Mouse (Mus musculus) forebrain, embryonic 12.5 days (tissue): ENCODE measurements around the gene Tob2. TPM values are rescaled to one million over a fixed set of nuclear protein-coding genes. Genes with fewer than 3 reads are reported as not detected.

Experiments used
- ATAC-seq: fragments of 200-750 bp; cut with Nextera tagmentation; 2 replicates; pipeline ENCODE4 v1.8.0; 2017; ENCODE audit warnings: moderate TSS enrichment; ENCODE audit not compliant: low FRiP score
- H3K27ac ChIP-seq: fragments of 300-500 bp; sonication (generic); 2 replicates; pipeline ENCODE4 v1.5.1; 2016; ENCODE audit warnings: mild to moderate bottlenecking
- H3K27me3 ChIP-seq: fragments of 300-500 bp; sonication (generic); 2 replicates; pipeline ENCODE4 v1.6.1; 2016; ENCODE audit warnings: mild to moderate bottlenecking
- H3K36me3 ChIP-seq: fragments of 300-500 bp; sonication (generic); replicated peaks from 2 replicates; pipeline ENCODE4 v1.6.1; 2016; ENCODE audit warnings: mild to moderate bottlenecking
- H3K4me1 ChIP-seq: fragments of 300-500 bp; sonication (generic); 2 replicates; pipeline ENCODE4 v1.6.1; 2016
- H3K4me2 ChIP-seq: fragments of 300-500 bp; sonication (generic); 2 replicates; pipeline ENCODE4 v1.6.1; 2016; ENCODE audit warnings: mild to moderate bottlenecking, moderate library complexity
- H3K4me3 ChIP-seq: fragments of 300-500 bp; sonication (generic); replicated peaks from 2 replicates; pipeline ENCODE4 v1.5.1; 2016; ENCODE audit warnings: mild to moderate bottlenecking
- H3K9ac ChIP-seq: fragments of 300-500 bp; sonication (generic); 2 replicates; pipeline ENCODE4 v1.6.1; 2016; ENCODE audit warnings: mild to moderate bottlenecking
- H3K9me3 ChIP-seq: fragments of 300-500 bp; sonication (generic); 2 replicates; pipeline ENCODE4 v1.6.1; 2016
- WGBS: fragments of 180-500 bp; shearing (Covaris S2); methylation state at CpG from one replicate; pipeline ENCODE4 v1.1.7; 2016; 5-methylcytosine and 5-hydroxymethylcytosine counted together
- polyA plus RNA-seq: library from polyadenylated mRNA; unstranded; fragments of >200 nt; fragmentation: Nextera tagmentation; extraction: Ambion mirVana; gene quantifications from 2 replicates; pipeline ENCODE4 v1.2.1, GENCODE M21; 2016

The Tob2 gene
- polyA plus RNA-seq, 1 experiment from 2014 or later = 24.8 TPM

GRCm38 (mm10) chr15:81845724-81846123 is 12.9 kb downstream of the Tob2 start:
- H3K4me1 ChIP-seq = no peaks in the 10 kb centered on the region
- no peak for ATAC-seq
- H3K36me3 ChIP-seq = peaks cover 29% of the 10 kb centered on the region
- H3K9ac ChIP-seq = no peak overlapping the region
- no peaks in the 10 kb centered on the region for H3K9me3 ChIP-seq
- H3K4me3 ChIP-seq = no peak overlapping the region
- WGBS = 38% methylated on average over 4 of the region's 4 CpGs
- no peak overlapping the region for H3K27ac ChIP-seq
- H3K4me2 ChIP-seq = no peak overlapping the region
- no peaks in the 10 kb centered on the region for H3K27me3 ChIP-seq

DNA sequence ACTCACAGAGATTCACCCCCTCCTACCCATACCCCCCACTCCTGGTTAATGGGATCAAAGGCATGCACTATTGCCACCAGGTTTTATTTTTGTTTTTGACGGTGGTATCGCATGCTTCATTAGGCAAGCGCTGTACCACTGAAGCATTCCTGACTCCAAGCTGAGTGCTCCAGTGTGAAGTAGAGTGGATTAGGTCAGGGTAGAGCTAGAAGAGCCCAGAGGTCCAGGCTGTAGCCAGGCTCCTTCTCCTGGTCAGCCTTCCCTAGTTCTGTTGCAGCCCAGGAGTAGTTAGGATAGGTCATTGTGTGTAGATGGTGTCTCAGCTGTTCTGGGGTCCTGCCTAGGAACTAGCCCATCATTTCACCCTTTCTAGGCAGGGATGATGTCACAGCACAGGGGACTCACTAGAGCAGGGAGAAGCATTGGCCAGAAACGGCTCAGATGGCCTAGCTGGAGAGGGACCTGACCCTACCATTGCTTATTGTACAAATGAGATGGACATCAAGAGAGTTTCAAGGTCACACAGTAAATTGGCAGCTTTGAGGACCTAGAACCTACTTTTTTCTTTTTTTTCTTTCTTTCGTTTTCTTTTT is 13.5 kb downstream of the Tob2 start:
- Histone ChIP-seq H3K9me3 (no peaks in the 10 kb centered on the region), H3K27ac (no peak overlapping the region), H3K9ac (no peak overlapping the region), H3K36me3 (peaks cover 23% of the 10 kb centered on the region), H3K27me3 (no peaks in the 10 kb centered on the region), H3K4me2 (no peak overlapping the region), H3K4me3 (no peak overlapping the region), H3K4me1 (no peaks in the 10 kb centered on the region)
- 59% methylated on average over 5 of the region's 5 CpGs for WGBS
- no peak for ATAC-seq

DNA sequence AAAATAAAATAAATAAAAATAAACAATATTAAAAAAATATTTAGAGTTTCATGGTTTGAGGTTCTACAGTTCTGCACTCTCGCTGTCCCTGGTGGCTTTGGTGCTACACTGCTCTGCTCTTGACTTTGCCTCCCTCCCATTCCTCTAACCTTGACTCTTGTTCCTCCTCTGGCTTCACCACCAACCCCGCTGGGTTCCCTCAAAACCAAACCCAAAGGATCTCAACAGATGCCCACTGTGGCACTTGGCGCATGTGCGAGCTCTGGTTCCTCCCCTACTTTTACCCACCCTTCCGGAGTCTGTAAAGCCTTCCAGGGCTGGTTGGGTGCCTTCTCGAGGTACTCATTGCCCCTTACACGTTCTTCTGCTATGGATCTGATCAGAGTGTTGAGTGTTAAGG is 16.3 kb downstream of the Tob2 start:
- no peak for ATAC-seq
- no peak overlapping the region for H3K27ac ChIP-seq
- 83% methylated on average over 7 of the region's 7 CpGs for WGBS

GRCm38 (mm10) chr15:81840306-81840705 is 18.3 kb downstream of the Tob2 start:
- no peaks in the 10 kb centered on the region for H3K9me3 ChIP-seq
- ATAC-seq = no peak
- no peaks in the 10 kb centered on the region for H3K36me3 ChIP-seq
- 92% methylated on average over 7 of the region's 7 CpGs for WGBS
- no peak overlapping the region for H3K9ac ChIP-seq
- no peak overlapping the region for H3K4me2 ChIP-seq
- peaks cover 7% of the 10 kb centered on the region for H3K27me3 ChIP-seq
- peaks cover 11% of the 10 kb centered on the region for H3K4me1 ChIP-seq
- H3K27ac ChIP-seq = no peak overlapping the region
- H3K4me3 ChIP-seq = no peak overlapping the region

More for the DNA sequence above, 16.3 kb downstream of the Tob2 start:
- Histone ChIP-seq H3K36me3 (0 out of 2 replicates have a peak, but pooled peaks cover 3% of the 10 kb centered on the region), H3K4me2 (no peak overlapping the region), H3K27me3 (0 out of 2 replicates have a peak, but pooled peaks cover under 1% of the 10 kb centered on the region), H3K9ac (no peak overlapping the region), H3K4me1 (no peaks in the 10 kb centered on the region), H3K9me3 (no peaks in the 10 kb centered on the region), H3K4me3 (no peak overlapping the region)

GRCm38 (mm10) chr15:81839634-81840033 is 19.0 kb downstream of the Tob2 start:
- H3K36me3 ChIP-seq = no peaks in the 10 kb centered on the region
- H3K9me3 ChIP-seq = no peaks in the 10 kb centered on the region
- H3K4me1 ChIP-seq = peaks cover 11% of the 10 kb centered on the region
- no peak for ATAC-seq
- no peak overlapping the region for H3K4me3 ChIP-seq
- H3K9ac ChIP-seq = no peak overlapping the region
- no peak overlapping the region for H3K4me2 ChIP-seq
- H3K27me3 ChIP-seq = peaks cover 9% of the 10 kb centered on the region
- H3K27ac ChIP-seq = 0 out of 2 replicates have a peak overlapping the region, but pooled peaks have one; percentile 42
- 69% methylated on average over 5 of the region's 5 CpGs for WGBS

GRCm38 (mm10) chr15:81838554-81839235 is 19.9 kb downstream of the Tob2 start:
- 75% methylated on average over 14 of the region's 14 CpGs for WGBS
- no peak for ATAC-seq
- no peak overlapping the region for H3K27ac ChIP-seq
- H3K4me2 ChIP-seq = no peak overlapping the region
- peaks cover 13% of the 10 kb centered on the region for H3K27me3 ChIP-seq
- no peak overlapping the region for H3K9ac ChIP-seq
- peaks cover 11% of the 10 kb centered on the region for H3K4me1 ChIP-seq
- H3K36me3 ChIP-seq = no peaks in the 10 kb centered on the region
- no peak overlapping the region for H3K4me3 ChIP-seq
- no peaks in the 10 kb centered on the region for H3K9me3 ChIP-seq

DNA sequence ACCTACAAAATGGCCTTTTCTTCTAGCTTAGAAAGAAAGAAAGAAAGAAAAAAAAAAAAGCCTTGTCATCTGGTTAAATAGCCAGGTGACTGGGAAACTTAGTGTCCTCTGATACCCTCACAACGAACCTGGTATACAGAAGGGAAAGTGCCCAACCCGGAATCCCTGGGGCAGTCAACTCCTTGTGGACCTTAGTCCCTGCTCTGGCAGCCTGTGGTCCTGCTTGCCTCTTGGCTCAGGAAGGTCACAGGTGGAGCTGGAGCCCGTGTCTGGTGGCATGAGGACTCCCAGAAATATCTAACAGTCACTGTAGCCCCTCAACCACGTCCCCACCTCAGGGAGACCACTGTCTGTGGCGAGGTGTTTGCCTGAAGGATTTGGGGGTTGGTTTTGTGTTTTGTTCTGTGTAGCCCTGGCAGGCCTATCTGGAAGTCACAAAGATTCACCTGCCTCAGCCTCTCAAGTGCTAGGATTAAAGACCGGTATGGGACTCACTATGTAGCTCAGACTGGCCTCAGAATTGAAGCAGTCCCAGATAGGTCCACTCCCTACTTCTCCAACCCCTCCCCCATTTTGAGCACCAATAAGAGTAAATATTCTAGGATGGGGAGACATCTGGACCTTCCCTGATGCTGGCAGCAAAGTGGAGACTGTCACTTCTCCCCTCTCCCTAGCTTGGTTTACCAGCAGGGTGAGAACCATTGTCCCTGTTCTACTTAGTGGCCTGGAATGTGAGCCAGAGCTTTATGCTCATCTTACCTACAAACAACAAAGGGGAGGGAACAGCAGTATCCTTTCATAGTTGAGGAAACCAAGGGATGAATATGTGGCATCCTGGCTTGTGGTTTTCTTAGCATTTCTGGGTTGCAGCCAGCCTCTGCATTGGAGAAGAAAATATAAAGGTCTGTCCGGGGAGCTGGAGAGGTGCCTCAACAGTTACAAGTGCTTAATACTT is 21.4 kb downstream of the Tob2 start:
- WGBS = 58% methylated on average over 7 of the region's 7 CpGs

DNA sequence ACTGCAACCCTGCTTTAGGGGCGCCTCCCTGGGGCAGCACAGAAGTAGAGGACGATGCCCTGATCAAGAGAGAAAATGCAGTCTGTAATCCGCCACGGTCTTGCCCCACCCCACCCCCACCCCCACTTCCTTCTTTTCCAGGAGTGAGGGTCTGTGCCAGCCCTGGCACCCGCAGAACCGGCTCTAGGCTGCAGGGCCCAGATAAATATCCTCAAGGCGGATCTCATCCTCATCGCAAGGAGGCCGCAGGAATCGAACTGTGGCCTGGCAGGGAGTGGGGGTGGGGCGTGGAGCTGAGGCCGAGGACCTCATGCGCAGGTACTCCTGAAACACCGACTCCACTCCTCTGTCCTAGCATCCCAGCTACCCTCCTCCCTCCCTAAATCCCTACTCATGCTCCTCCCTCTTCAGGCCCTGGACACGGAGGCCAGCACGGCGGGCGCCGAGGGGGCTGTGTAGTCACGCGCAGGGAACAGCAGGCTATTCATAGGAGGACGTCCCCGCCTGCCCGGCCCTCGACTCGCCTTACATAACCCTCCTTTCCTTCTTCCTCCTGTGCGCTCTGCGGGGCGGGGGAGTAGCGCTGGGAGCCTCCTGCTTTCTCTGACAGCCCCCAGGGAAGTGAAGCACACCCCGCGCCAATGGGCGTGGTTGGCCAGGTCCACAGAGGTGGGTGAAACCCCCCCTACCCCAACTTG is 22.3 kb downstream of the Tob2 start:
- H3K27ac ChIP-seq = peak overlapping the region; percentile 15; the same call in 1 of the 2 replicates
- peaks cover 13% of the 10 kb centered on the region for H3K27me3 ChIP-seq
- H3K4me3 ChIP-seq = peak overlapping the region; percentile 25
- 3% methylated on average over 33 of the region's 33 CpGs for WGBS
- H3K4me1 ChIP-seq = peaks cover 11% of the 10 kb centered on the region
- no peaks in the 10 kb centered on the region for H3K9me3 ChIP-seq
- H3K4me2 ChIP-seq = peak overlapping the region; percentile 52
- H3K9ac ChIP-seq = peak overlapping the region; percentile 33
- H3K36me3 ChIP-seq = no peaks in the 10 kb centered on the region
- ATAC-seq = peak; percentile 75

More for the DNA sequence above, 21.4 kb downstream of the Tob2 start:
- peaks cover 11% of the 10 kb centered on the region for H3K4me1 ChIP-seq
- H3K4me2 ChIP-seq = peak overlapping the region; percentile 52
- peaks cover 13% of the 10 kb centered on the region for H3K27me3 ChIP-seq
- H3K9me3 ChIP-seq = no peaks in the 10 kb centered on the region
- ATAC-seq = no peak
- no peak overlapping the region for H3K9ac ChIP-seq
- H3K27ac ChIP-seq = no peak overlapping the region
- no peaks in the 10 kb centered on the region for H3K36me3 ChIP-seq
- no peak overlapping the region for H3K4me3 ChIP-seq

DNA sequence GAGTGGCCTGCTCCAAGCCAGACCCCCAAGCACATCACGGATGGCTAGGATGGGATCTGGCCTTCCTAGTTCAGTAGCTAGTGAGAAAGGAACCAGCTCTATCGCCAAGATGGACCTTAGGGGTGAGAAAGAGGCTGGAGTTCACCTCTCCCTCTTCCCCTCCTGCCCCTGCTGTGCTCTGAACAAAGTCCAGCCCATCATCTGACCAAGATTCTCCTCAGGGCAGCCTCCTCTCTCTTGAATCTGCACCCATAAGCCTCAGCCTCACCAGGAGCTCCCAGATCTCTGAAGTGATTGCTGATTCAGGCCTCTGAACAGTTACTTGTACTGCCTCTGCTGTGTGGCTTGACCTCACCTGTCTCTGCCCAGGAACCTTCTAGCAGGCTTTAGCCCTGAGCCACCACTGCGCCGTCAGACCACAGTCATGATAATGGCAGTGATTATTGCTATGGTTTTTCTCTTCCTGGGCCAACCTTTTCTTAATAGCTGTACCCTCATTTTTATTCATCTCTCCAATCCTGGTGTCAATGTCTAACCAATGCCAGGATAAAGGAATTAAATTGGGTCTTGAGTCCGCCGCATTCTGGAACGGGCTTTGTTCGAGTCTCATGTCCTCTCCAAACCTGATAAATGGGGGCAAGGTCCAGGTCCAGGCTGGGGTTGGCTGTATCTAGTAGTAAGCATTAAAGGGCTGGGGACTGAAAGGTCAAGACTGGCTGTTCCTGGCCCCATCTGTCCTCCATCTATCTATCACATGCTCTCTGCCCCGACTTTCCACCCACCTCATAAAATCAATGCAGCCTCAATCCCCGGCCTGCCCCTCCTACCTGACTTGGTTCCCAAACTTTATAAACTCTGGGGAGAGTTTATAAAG is 23.4 kb downstream of the Tob2 start:
- Histone ChIP-seq H3K9ac (no peak overlapping the region; the same call in 1 of the 2 replicates), H3K27ac (no peak overlapping the region), H3K4me3 (no peak overlapping the region), H3K9me3 (no peaks in the 10 kb centered on the region), H3K36me3 (no peaks in the 10 kb centered on the region), H3K4me2 (no peak overlapping the region; the same call in 1 of the 2 replicates), H3K27me3 (peaks cover 13% of the 10 kb centered on the region), H3K4me1 (peaks cover 15% of the 10 kb centered on the region)
- ATAC-seq = no peak
- 74% methylated on average over 10 of the region's 10 CpGs for WGBS

DNA sequence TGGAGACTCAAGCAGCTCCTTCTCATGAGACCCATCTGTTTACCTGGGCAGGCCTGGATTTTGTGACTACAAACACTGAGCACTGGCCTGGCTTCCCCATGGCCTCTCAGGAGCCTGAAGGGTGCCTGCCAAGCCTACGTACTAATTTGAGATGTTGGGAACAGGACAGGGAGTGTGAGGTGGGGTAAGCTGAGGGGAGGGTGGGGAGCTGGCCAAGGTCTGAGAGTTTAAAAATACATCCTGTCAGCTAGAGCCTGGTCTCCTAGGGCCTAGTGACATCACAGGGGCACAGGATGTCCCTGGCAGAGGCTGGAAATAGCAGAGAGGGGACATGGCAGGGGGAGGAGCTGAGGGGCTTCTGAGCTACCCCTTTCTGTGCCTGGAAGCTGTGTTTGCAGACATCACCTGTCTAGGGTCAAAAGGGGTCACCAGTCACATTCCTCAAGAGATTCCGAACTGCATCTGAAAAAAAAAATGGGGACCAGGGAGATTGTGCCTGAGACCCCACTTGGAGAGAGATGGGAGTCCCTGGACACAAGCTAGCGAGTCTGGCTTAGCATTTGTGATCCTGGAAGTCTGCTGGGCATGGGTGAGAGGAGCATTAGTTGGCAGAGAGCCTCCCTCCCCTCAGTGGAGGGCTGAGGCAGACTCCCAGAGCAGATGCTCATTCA is 24.3 kb downstream of the Tob2 start:
- no peak for ATAC-seq
- Histone ChIP-seq H3K36me3 (no peaks in the 10 kb centered on the region), H3K4me3 (no peak overlapping the region), H3K9me3 (no peaks in the 10 kb centered on the region), H3K27ac (no peak overlapping the region), H3K27me3 (peaks cover 13% of the 10 kb centered on the region), H3K4me1 (peaks cover 15% of the 10 kb centered on the region), H3K9ac (no peak overlapping the region), H3K4me2 (no peak overlapping the region)
- 58% methylated on average over 3 of the region's 3 CpGs for WGBS

GRCm38 (mm10) chr15:81833481-81833880 is 25.1 kb downstream of the Tob2 start:
- H3K36me3 ChIP-seq = 0 out of 2 replicates have a peak, but pooled peaks cover under 1% of the 10 kb centered on the region
- 84% methylated on average over 4 of the region's 4 CpGs for WGBS
- H3K4me2 ChIP-seq = no peak overlapping the region
- H3K4me3 ChIP-seq = no peak overlapping the region
- H3K9me3 ChIP-seq = no peaks in the 10 kb centered on the region
- no peak overlapping the region for H3K9ac ChIP-seq
- ATAC-seq = no peak
- H3K27me3 ChIP-seq = peaks cover 13% of the 10 kb centered on the region
- no peak overlapping the region for H3K27ac ChIP-seq
- H3K4me1 ChIP-seq = peaks cover 15% of the 10 kb centered on the region
